Mouse (Mus musculus) heart, embryonic 14.5 days (tissue): ENCODE measurements at regions not wholly inside any gene's neighbourhood (a gene's known extent, or its start where the extent isn't known, plus 50 kb on each side); places are given as distances from the start of the nearest gene placed in this dataset.
A peak's percentile ranks its signal among the peaks of the same experiment; 100 is the strongest.

Experiments
- ATAC-seq: fragments of 200-750 bp; cut with Nextera tagmentation; 2 replicates; pipeline ENCODE4 v1.8.0; 2017; ENCODE audit warnings: low read depth, moderate TSS enrichment; ENCODE audit not compliant: insufficient number of reproducible peaks, insufficient read depth, low FRiP score
- H3K27ac ChIP-seq, 2 experiments: fragments of 200-500 bp in 1 of 2; fragments of 300-500 bp in 1 of 2; sonication (generic) in 1 of 2; replicated peaks in 1 of 2; 2 replicates each; pipeline ENCODE4 v1.5.1; 2012 to 2014; ENCODE audit warnings: low read depth in 2 of 2, low read length in 2 of 2, control low read depth in 1 of 2, mild to moderate bottlenecking in 1 of 2, mixed read lengths in 1 of 2; ENCODE audit not compliant: control insufficient read depth in 1 of 2, insufficient read depth in 1 of 2
- H3K27me3 ChIP-seq: fragments of 300-500 bp; sonication (generic); 2 replicates; pipeline ENCODE4 v1.6.1; 2014; ENCODE audit warnings: mild to moderate bottlenecking, low read length, control low read depth; ENCODE audit not compliant: control insufficient read depth, insufficient read depth
- H3K36me3 ChIP-seq: fragments of 300-500 bp; sonication (generic); 2 replicates; pipeline ENCODE4 v1.6.1; 2014; ENCODE audit warnings: mild to moderate bottlenecking, control low read depth, low read length, mixed read lengths; ENCODE audit not compliant: control insufficient read depth, insufficient read depth
- H3K4me1 ChIP-seq, 2 experiments: fragments of 200-500 bp in 1 of 2; fragments of 300-500 bp in 1 of 2; sonication (generic) in 1 of 2; 2 replicates each; pipeline ENCODE4 v1.6.1; 2012 to 2014; ENCODE audit warnings: low read length in 2 of 2, control low read depth in 1 of 2, mixed read lengths in 1 of 2; ENCODE audit not compliant: control insufficient read depth in 2 of 2, insufficient read depth in 2 of 2
- H3K4me2 ChIP-seq: fragments of 300-500 bp; sonication (generic); 2 replicates; pipeline ENCODE4 v1.6.1; 2014; ENCODE audit warnings: mild to moderate bottlenecking, low read length
- H3K4me3 ChIP-seq, 2 experiments: fragments of 200-500 bp in 1 of 2; fragments of 300-500 bp in 1 of 2; sonication (generic) in 1 of 2; 2 replicates each; pipeline ENCODE4 v1.5.1; 2012 to 2014; ENCODE audit warnings: low read length in 2 of 2, mild to moderate bottlenecking in 2 of 2, control low read depth in 1 of 2, low read depth in 1 of 2, moderate library complexity in 1 of 2; ENCODE audit not compliant: control insufficient read depth in 1 of 2, insufficient read depth in 1 of 2
- H3K9ac ChIP-seq: fragments of 300-500 bp; sonication (generic); 2 replicates; pipeline ENCODE4 v1.6.1; 2014; ENCODE audit warnings: mild to moderate bottlenecking, low read length
- H3K9me3 ChIP-seq: fragments of 300-500 bp; sonication (generic); 2 replicates; pipeline ENCODE4 v1.6.1; 2016; ENCODE audit warnings: low read length, control low read depth; ENCODE audit not compliant: control insufficient read depth
- WGBS: fragments of 180-500 bp; shearing (Covaris S2); extraction: QIAGEN DNeasy Blood & Tissue Kit; methylation state at CpG from one replicate; pipeline ENCODE4 v1.1.7; 2014; 5-methylcytosine and 5-hydroxymethylcytosine counted together

DNA sequence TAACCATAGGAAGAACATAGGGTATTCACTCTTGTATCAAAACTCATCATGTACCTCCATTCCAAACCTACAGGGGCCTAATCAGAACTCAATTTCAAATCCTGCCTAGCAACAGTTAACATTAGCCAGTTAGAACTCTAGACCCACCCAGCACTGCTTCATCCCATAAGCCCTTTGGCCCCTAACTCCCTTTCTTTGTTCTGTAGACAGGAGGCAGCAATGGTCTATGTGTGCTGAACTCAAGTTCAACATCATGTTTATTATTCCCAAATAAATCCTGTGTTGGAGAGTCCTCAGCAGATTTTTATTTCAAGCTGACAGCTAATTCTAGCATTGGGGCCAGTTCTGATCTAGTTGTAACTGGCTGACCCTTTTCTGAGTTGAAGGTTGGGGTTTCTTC lies 112.2 kb downstream of the Ipo8 start:
- Histone ChIP-seq H3K4me2 (no peak overlapping the region), H3K27me3 (no peaks in the 10 kb centered on the region), H3K9ac (no peak overlapping the region), H3K36me3 (no peaks in the 10 kb centered on the region), H3K4me1 (no peaks in the 10 kb centered on the region), H3K4me3 (no peak overlapping the region), H3K27ac (no peak overlapping the region), H3K9me3 (no peaks in the 10 kb centered on the region)
- ATAC-seq = no peak

DNA sequence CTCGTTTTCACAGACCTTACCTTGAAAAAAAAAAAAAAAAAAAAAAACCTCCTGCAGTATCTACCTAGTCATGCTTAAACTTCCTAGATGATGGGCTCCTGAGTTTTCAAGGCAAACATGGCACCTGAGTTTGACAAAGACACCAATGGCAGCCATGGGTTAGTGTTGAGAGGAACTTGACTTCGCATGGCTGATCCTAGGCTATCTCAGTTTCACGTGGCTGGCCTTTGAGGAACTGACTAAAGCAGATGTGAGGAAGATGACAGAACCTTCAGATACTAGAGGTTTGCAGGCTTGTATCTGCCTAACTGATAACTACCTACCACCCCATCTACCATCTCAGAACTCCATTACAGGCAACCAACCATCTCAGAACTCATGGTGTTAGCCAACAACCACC lies 120.9 kb downstream of the Ipo8 start:
- H3K27me3 ChIP-seq = no peaks in the 10 kb centered on the region
- no peak overlapping the region for H3K4me2 ChIP-seq
- no peak overlapping the region for H3K4me3 ChIP-seq
- no peaks in the 10 kb centered on the region for H3K9me3 ChIP-seq
- no peaks in the 10 kb centered on the region for H3K36me3 ChIP-seq
- 83% methylated on average over 3 of the region's 3 CpGs for WGBS
- no peak overlapping the region for H3K27ac ChIP-seq
- H3K9ac ChIP-seq = no peak overlapping the region
- no peaks in the 10 kb centered on the region for H3K4me1 ChIP-seq
- ATAC-seq = no peak

DNA sequence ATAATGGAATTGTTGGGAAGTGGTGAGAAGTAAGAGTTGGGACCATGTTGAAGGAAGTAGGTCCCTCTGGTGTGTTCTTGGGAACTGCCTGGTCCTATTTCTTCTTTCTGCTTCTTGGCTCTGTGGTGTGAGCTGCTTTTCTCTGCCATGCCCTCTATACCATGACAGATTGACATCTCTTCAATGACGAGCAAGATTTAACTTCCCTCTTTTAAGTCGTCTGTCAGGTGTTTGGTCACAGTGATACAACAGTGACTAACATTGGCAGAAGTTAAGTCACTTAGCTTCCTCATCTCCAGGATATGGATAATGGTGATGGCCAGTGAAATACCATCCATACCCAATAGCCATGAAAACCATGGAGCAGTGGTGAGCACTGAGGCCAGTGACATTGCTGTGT lies 122.9 kb downstream of the Ipo8 start:
- ATAC-seq = no peak
- no peak overlapping the region for H3K27ac ChIP-seq
- WGBS = 72% methylated on average over 2 of the region's 2 CpGs

DNA sequence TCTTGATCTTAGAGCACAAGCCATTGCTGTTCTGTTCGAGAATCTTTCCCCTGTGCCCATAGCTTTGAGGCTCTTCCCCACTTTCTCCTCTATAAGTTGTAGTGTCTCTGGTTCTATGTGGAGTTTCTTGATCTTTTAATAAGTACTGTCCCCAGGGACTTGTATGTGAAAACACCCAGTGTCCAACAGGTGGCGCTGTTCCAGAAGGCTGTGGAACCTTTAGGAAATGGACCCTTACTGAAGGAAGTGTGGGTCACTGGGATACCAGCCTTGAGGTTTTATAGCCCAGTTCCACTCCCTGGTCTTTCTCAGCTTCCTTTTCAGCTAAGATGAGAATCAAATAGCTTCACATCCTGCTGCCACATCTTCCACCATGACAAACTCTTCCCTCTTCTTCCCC lies 125.6 kb downstream of the Ipo8 start:
- ATAC-seq = no peak
- Histone ChIP-seq H3K9ac (no peak overlapping the region), H3K4me3 (no peak overlapping the region), H3K4me1 (no peaks in the 10 kb centered on the region), H3K27ac (no peak overlapping the region), H3K36me3 (no peaks in the 10 kb centered on the region), H3K4me2 (no peak overlapping the region), H3K27me3 (no peaks in the 10 kb centered on the region), H3K9me3 (no peaks in the 10 kb centered on the region)
- 36% methylated on average over 2 of the region's 2 CpGs for WGBS

More for the DNA sequence above, 122.9 kb downstream of the Ipo8 start:
- H3K4me1 ChIP-seq = no peaks in the 10 kb centered on the region
- H3K9ac ChIP-seq = no peak overlapping the region
- no peaks in the 10 kb centered on the region for H3K27me3 ChIP-seq
- H3K4me3 ChIP-seq = no peak overlapping the region
- H3K4me2 ChIP-seq = no peak overlapping the region
- no peaks in the 10 kb centered on the region for H3K9me3 ChIP-seq
- H3K36me3 ChIP-seq = no peaks in the 10 kb centered on the region

DNA sequence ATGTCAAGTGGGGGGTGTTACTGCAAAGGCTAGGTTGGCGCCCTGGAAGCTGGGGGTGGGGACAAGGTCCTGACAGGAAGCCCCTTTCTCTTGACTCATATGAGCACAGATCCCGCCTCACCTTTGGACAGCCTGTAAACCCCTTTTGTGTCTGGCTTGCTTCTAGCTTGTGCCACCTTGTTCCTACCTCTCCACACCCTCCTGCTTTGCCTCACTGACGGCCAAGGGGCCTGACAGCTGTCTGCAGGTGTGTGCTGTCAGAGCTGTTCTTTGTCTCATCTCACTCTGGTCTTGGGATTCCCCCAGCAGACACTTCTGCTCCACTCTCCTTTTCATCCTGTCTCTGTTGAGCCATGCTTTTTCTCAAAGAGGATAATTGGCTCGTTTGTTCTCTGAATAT lies 137.9 kb downstream of the Ipo8 start:
- Histone ChIP-seq H3K9ac (no peak overlapping the region), H3K27ac (no peak overlapping the region; a peak in 1 of 4 replicates)
- ATAC-seq = peak; percentile 64; the same call in 1 of the 2 replicates

DNA sequence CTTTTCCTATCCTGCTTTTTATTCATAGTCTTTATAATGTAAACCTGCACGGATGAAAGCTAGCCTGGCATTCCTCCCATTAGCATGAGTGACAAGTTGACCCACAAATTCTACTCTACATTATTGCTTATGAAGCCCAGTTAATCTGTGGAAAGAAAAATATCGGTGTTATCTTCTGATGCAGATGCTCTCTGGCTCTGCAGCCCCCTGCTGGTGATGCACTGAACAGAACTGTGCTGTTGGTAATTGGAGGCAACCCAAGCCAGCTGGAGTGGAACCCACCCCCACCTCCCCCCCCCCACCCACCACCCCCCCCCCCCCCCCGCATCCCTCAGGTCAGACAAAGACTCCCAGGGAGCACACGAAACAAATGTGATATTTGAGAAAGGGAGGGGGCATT lies 143.5 kb downstream of the Ipo8 start:
- Histone ChIP-seq H3K27ac (no peak overlapping the region), H3K36me3 (no peaks in the 10 kb centered on the region), H3K4me2 (no peak overlapping the region), H3K9me3 (no peaks in the 10 kb centered on the region), H3K27me3 (no peaks in the 10 kb centered on the region), H3K4me3 (no peak overlapping the region), H3K9ac (no peak overlapping the region), H3K4me1 (no peaks in the 10 kb centered on the region)
- ATAC-seq = no peak
- 37% methylated on average over 2 of the region's 4 CpGs for WGBS

More for the DNA sequence above, 137.9 kb downstream of the Ipo8 start:
- no peaks in the 10 kb centered on the region for H3K36me3 ChIP-seq
- 7% methylated on average over 4 of the region's 4 CpGs for WGBS
- no peaks in the 10 kb centered on the region for H3K9me3 ChIP-seq
- H3K4me3 ChIP-seq = no peak overlapping the region
- peaks cover 2% of the 10 kb centered on the region in 2 experiments; a peak in 2 of 4 replicates for H3K4me1 ChIP-seq
- H3K4me2 ChIP-seq = no peak overlapping the region
- no peaks in the 10 kb centered on the region for H3K27me3 ChIP-seq

DNA sequence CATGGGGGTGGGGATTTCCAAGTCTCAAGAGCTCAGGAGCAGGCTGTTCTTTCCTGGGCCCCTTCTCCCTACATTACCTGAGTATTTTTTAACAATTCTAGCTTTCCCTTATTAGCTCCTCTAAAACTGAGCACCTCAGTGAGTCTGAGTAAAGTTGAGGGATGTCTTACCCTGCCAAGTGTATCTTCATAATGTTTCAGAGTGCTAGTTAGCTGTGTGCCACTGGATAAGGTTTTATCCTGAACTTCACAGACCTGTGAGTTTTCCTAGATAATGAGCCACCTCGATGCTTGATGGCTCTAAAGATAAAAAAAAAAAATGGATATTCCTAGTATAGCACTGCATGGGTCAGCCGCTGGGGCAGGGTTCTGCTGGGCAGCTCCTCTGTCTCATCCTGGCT lies 171.1 kb downstream of the Ipo8 start:
- Histone ChIP-seq H3K27ac (no peak overlapping the region), H3K36me3 (no peaks in the 10 kb centered on the region), H3K4me1 (0 out of 4 replicates have a peak, but pooled peaks cover 0 to 4% of the 10 kb centered on the region in 2 experiments), H3K9me3 (no peaks in the 10 kb centered on the region), H3K9ac (no peak overlapping the region), H3K27me3 (no peaks in the 10 kb centered on the region), H3K4me2 (no peak overlapping the region), H3K4me3 (no peak overlapping the region)
- ATAC-seq = no peak
- WGBS = 72% methylated on average over 2 of the region's 2 CpGs

DNA sequence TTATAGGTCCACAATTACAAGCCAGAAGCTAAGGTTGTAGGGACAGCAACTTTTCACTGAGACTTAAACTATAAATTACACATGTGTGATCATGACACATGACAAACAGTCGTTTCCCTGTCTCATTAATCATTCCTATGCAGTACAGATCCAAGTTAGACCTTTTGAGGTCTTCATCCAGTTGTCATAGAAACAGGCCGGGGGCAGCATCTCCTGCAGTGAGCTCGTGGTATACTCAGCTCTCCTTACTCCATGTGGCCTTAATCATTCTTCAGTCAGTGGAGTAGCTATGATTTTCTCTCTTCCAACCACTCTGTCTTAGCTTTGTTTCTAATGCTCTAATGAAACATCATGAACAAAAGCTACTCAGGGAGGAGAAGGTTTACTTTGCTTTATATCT lies 178.1 kb downstream of the Ipo8 start:
- Histone ChIP-seq H3K4me3 (no peak overlapping the region), H3K27ac (no peak overlapping the region), H3K9ac (no peak overlapping the region), H3K4me2 (no peak overlapping the region), H3K9me3 (no peaks in the 10 kb centered on the region), H3K4me1 (0 out of 4 replicates have a peak, but pooled peaks cover 0 to 4% of the 10 kb centered on the region in 2 experiments), H3K27me3 (no peaks in the 10 kb centered on the region), H3K36me3 (no peaks in the 10 kb centered on the region)
- WGBS = 68% methylated on average over 3 of the region's 3 CpGs
- no peak for ATAC-seq
